Mouse (Mus musculus): ENCODE measurements around the gene Bak1. TPM values are rescaled to one million over a fixed set of nuclear protein-coding genes. Genes with fewer than 3 reads are reported as not detected.

Bak1 gene
- total RNA-seq (2022) = 10 to 100 TPM; 11.6 to 15.9 (median 13.7) TPM

DNA sequence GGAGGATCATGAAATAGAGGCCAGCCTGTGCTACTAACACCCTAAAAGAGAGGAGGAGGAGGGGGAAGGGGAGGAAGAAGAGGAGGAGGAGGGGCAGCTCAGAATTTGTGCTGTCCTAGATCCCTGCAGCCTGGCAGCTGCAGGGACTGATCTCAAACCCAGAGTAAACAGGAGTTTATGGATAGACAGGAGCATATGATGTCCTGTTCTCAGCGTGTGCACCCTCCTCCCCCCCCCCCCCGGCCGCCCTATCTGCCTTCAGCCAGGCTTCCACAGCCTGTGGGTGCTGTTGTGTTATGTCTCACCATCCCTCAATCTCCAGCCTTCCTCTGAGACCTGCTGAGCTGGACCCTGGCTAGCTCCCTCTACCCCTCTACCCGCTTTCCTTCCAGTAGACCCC is at the start of gene Bak1:
Bak1 (minus strand) TSS at position 101 of the 400 bp plus-strand sequence.
- no peak for DNase-seq (ENCODE audit: low spot score in 2 of 2)

DNA sequence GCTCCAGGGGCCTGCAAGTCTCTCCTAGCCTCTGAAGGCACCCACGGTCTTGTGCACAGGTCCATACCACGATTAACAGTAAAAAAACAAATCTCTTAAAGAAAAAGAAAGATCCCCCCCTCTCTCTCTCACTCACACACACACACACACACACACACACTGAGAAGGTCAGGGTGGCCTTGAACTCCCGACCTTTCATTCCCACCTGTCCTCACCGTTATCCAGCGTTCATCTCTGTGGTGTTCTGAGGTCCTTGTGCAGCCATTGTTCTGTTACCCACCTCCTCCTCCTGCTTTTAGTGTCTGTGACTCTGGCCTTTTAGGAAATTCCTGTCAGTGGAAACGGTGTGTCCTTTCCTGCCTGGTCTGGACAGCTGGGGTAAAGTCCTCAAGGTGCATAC is 49.7 kb upstream of the Bak1 start:
- no peak for DNase-seq (ENCODE audit: low spot score in 2 of 2)

GRCm38 (mm10) chr17:27077920-27078319 is 49.1 kb upstream of the Bak1 start:
- DNase-seq (ENCODE audit: low spot score in 2 of 2) = no peak

GRCm38 (mm10) chr17:27077133-27077532 is 48.3 kb upstream of the Bak1 start:
- no peak for DNase-seq (ENCODE audit: low spot score in 2 of 2)

DNA sequence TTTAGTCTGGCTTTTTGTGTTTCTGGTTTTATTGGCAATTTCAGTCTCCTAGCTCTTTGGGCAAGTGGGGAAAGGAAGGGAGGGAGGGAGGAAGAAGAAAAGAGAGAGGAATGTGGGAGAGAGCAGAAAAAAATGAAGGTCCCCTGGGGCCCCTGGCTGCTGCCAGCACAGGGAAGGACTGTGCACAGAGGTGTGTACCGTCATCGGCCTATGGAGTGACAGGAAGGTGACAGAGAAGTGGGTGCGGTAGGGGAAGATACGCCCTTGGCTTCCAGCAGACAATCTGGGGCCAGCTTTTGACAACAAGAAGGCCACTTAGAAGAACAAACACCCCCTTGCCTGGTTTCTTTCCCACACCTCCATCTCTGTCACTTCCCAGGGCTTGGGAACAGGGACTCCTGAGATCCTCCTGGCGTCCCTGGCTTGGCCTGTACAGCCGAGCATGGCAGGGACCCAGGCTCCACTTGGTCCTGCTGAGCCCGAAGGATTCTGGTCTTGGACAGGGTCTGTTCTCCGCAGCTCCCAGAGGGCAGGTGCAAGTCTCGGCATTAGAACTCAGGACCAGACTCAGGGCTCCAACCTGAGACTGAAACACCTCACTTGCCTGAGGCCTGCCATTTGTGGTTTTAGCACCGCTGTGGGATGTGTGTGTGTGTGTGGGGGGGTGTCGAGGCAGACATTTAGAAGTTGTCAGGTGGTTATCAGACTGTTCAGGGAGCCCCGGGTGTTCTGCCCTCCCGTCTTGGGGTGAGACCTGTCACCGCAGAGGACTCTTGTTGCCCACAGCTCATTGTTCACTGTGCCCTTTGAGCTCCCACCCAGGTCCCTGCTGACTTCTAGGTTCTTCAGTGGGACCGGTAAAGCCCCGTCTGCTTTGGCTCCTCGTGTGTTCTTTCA is 46.3 kb upstream of the Bak1 start:
- DNase-seq (ENCODE audit: low spot score in 2 of 2) = no peak

- no peak for DNase-seq (ENCODE audit: low spot score in 2 of 2)
Measured at GRCm38 (mm10) chr17:27074236-27074635, 45.4 kb upstream of the Bak1 start.

DNA sequence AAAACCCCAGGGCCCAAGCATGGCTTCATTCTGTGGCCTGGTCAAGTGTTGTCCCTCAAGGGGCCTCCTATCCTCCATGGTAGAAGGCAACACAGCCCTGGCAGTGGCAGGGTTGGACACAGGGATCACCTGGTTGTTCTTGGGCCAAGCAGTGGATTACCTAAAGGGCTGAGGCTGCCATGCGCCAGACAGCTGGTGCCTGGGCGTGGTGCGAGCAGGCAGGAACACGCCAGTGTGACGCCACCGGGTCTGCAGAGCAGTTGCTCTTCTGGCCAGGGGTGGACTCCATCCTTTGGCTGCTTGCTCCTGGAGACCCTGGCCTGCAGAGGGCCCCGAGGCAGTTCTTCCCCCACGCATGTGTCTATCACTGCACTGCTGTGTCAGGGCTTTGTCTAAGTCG is 45.0 kb upstream of the Bak1 start:
- no peak for DNase-seq (ENCODE audit: low spot score in 2 of 2)

DNA sequence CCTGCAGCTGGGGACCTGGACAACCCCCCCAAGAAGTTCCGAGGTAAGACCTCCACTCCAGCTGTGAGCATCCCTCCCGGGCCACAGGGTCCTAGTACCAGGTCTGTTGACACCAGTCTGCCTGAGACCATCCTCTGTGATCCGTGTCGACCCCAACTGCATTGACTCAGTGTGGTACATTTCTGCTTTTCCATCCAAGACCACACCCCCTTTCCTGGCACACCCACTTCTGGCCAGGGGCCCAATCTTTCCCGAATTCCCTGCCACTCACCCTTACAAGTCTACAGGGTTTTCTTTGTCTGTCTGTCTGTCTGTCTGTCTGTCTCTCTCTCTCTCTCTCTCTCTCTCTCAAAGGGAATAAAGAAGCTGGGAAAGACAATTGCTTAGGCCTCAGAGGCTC is 44.3 kb upstream of the Bak1 start:
- DNase-seq (ENCODE audit: low spot score in 2 of 2) = no peak

DNA sequence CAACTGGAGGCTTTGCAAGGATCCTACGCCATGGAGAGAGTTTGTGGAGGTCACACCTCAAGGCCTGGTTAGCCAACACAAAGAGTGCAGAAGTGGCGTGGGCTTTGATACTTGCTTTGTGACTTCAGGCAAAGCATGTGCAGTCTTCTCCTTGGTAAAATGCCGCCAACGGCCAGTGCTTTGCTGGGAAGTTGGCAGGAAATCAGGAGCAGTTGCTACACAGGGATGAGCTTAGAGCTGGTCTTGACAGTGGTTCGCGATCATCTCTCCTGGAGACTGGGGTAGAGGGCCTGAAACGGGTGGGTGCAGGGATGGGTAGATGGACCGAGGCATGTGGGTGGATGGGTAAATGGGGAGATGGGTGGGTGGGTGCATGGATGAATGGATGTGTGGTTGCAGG is 43.6 kb upstream of the Bak1 start:
- DNase-seq (ENCODE audit: low spot score in 2 of 2) = peak in 1 of 2 experiments; percentile 12

GRCm38 (mm10) chr17:27071630-27072029 is 42.8 kb upstream of the Bak1 start:
- no peak for DNase-seq (ENCODE audit: low spot score in 2 of 2)

GRCm38 (mm10) chr17:27070913-27071312 is 42.1 kb upstream of the Bak1 start:
- DNase-seq (ENCODE audit: low spot score in 2 of 2) = no peak

DNA sequence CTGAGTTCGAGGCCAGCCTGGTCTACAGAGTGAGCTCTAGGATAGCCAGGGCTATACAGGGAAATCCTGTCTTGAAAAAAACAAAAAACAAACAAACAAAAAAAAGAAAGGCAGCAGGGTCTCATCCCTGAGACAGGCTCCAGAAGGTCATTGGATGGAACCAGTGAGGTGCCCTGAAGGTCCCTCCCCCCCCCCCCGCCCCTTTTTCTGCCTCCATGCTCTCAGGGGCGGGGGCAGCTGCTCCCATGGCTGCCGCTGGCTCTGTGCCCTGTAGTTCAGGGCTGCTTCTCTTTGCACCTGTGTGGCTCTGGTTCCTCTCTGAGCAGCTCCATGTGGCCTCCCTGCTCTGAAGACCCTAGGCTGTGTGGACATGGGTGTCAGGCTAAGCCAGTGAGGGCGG is 40.3 kb upstream of the Bak1 start:
- no peak for DNase-seq (ENCODE audit: low spot score in 2 of 2)

- no peak for DNase-seq (ENCODE audit: low spot score in 2 of 2)
Measured at GRCm38 (mm10) chr17:27066065-27066464, 37.3 kb upstream of the Bak1 start.

DNA sequence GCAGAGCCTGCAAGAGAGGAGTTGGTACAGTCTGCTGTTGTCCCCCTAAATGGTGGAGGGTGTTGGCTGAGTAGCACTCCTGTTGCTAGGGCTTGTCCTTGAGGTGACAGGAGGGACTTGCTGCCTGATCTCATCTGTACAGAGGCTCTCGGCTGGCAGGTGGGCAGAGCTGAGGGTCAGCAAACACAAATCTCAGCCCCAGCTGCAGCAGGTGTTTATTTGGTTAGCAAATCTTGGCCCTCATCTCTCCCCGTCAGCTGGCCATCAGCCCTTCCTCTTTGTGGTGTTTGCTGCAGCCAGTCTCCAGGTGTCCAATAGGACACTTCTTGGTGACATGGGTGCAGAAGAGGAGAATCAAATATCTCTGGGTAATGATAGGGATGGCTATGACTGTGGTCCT is 35.4 kb upstream of the Bak1 start:
- no peak for DNase-seq (ENCODE audit: low spot score in 2 of 2)

GRCm38 (mm10) chr17:27063717-27064116 is 34.9 kb upstream of the Bak1 start:
- DNase-seq (ENCODE audit: low spot score in 2 of 2) = no peak

GRCm38 (mm10) chr17:27062684-27063083 is 33.9 kb upstream of the Bak1 start:
- DNase-seq (ENCODE audit: low spot score in 2 of 2) = no peak

DNA sequence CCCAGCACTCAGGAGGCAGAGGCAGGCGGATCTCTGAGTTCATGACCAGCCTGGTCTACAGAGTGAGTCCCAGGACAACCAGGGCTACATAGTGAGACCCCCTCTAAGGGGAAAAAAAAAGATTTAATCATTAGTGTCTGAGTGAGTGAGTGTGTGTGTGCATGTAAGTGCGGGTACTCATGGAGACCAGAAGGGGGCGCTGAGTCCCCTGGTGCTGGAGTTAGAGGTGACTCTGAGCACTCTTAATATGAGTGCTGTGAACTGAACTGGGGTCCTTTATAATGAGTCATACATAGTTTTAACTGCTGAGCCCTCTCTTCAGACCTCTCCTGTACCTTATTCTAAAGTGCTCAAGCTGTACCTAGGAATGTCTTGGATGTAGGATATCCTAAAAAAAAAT is 32.9 kb upstream of the Bak1 start:
- no peak for DNase-seq (ENCODE audit: low spot score in 2 of 2)

DNA sequence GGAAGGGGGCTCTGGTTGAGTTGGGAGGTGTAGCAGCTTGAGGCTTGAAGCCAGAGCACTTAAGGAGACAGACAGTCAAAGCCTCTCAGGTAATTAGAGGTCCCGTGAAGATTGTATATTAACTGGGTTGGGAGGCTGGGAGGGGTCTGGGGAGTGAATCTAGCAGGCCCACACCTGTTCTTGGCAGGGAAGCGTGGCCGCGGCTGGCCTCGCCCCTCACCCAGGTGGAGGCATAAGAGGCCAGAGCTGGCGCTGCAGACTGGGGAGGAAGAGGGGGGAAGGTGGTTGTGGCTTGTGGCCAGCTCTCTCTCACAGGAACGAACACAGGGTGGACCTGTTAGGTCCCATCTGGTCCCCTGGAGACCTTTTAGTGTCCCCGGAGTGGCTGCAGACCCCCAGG is 31.9 kb upstream of the Bak1 start:
- no peak for DNase-seq (ENCODE audit: low spot score in 2 of 2)

DNA sequence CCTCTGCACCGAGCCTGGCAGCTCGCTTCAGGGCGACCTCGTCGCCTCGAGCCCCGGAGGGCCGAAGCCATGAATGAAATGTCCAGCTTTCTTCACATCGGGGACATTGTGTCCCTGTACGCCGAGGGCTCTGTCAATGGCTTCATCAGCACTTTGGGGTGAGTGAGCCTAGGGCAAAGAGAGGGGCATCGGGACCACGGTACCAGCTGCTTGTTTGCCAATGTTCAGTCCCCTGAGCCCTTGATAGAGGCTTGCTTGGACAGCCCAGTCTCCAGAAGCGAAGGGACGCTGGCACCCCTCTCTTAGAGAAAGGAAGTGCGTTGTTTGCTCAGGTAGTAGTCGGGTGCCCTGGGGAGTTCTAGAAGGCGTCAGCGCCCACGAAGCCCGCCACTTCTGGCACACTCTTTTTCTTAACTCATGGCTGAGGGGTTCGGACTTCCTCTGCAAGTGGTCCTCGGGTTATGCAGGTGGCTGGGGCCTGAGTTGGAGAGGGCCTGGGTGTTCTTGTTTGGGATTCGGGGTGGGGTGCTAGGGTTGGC is 28.8 kb upstream of the Bak1 start:
- DNase-seq (ENCODE audit: low spot score in 2 of 2) = no peak

GRCm38 (mm10) chr17:27056812-27057516 is 28.2 kb upstream of the Bak1 start, which contains the start of gene Itpr3:
Gene Itpr3 (plus strand): TSS chr17:27057304.
- no peak for DNase-seq (ENCODE audit: low spot score in 2 of 2)

GRCm38 (mm10) chr17:27056170-27056569 is 27.4 kb upstream of the Bak1 start:
- DNase-seq (ENCODE audit: low spot score in 2 of 2) = no peak

DNA sequence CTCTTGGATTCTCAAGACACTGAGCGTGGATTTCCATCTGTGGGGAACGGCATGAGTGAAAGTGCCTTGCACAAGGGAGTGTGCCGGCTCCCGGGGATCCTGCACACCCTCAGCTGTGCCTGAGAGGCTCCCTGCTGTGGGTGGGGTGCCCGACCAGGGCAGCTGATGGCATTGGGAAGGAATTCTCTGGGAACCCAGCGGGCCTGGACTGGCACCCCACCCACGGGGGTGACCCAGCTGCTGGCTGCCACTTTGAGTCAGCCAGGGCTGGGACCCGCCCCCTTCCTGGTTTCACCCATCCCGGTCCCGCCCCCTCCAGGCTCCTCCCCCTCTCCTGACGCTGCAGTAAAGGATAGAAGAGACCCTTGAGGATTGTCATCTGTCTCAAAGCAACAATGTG is 22.7 kb upstream of the Bak1 start:
- DNase-seq (ENCODE audit: low spot score in 2 of 2) = no peak

All from layer of hippocampus, adult 8-10 months (tissue).